Mouse (Mus musculus): Measurements from ENCODE around the gene Olfr402.
"Not testable (repeated sequence)": the region's sequence is repeated elsewhere in the genome, so short reads cannot be mapped to it uniquely, and the experiment has no call there.

Gene Olfr402

GRCm38 (mm10) chr11:74153229-74153628 lies at the start of gene Olfr402:
Gene Olfr402, plus strand, starts transcription at chr11:74153529.
- ATAC-seq (ENCODE audit: insufficient number of reproducible peaks, low FRiP score, low TSS enrichment): no peak

- ATAC-seq (ENCODE audit: insufficient number of reproducible peaks, low FRiP score, low TSS enrichment): no peak
These were observed 48.3 kb upstream of the Olfr402 start for GRCm38 (mm10) chr11:74105066-74105465.

DNA sequence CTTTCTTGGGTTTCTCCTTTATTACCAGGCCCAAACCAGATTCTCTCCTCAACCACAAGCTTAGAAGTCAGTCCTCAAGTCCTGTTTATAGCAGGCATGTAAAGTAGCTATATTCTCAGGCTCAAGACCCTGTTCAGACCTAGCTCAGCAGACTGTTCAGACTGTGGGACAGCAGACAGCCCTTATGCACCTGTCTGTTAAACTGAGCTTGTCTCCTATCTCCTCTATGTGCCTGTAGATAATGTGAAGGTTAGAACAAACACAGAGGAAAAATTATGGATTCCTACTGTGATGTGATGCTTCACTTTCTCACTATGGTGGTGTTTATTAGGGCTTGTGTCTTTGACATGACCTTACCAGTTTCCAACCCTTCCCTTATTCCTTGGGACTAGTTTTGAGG lies 39.9 kb upstream of the Olfr402 start, which contains the start of gene Olfr401:
Gene Olfr401, plus strand, starts transcription at position 301 of the 400 bp plus-strand sequence.
- ATAC-seq (ENCODE audit: insufficient number of reproducible peaks, low FRiP score, low TSS enrichment): no peak

- not testable (repeated sequence) for ATAC-seq (ENCODE audit: insufficient number of reproducible peaks, low FRiP score, low TSS enrichment)
These were observed 13.3 kb upstream of the Olfr402 start for GRCm38 (mm10) chr11:74140001-74140400.

- ATAC-seq (ENCODE audit: insufficient number of reproducible peaks, low FRiP score, low TSS enrichment): no peak
These were observed 7.5 kb upstream of the Olfr402 start for GRCm38 (mm10) chr11:74145866-74146265.

- ATAC-seq (ENCODE audit: insufficient number of reproducible peaks, low FRiP score, low TSS enrichment): no peak
These were observed 15.4 kb downstream of the Olfr402 start for GRCm38 (mm10) chr11:74168771-74169170.

DNA sequence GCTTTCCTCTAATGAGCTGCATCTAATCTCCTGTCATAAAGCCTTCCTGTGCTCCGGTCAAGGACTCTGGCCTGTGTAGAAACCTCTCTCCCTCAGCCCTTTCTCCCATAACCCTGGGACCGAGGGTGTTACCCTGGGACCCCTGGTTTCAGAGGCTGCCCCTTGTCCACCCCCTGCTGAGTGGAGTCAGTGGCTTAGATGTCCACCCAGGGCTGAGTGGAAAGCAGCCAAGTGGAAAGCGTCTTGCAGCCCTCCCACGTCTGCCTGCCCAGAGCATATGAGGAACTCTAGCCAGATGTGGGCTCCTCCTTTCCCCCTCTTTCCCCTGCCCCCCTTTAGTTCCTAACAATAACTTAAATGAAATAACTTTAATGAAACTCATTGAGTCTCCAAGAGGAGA lies 29.8 kb downstream of the Olfr402 start:
- ATAC-seq (ENCODE audit: insufficient number of reproducible peaks, low FRiP score, low TSS enrichment): no peak

- no peak for ATAC-seq (ENCODE audit: insufficient number of reproducible peaks, low FRiP score, low TSS enrichment)
These were observed 30.4 kb downstream of the Olfr402 start for GRCm38 (mm10) chr11:74183745-74184144.

GRCm38 (mm10) chr11:74185949-74186348 lies 32.6 kb downstream of the Olfr402 start, which contains the start of gene Olfr403:
Gene Olfr403, plus strand, starts transcription at chr11:74186249.
- no peak for ATAC-seq (ENCODE audit: insufficient number of reproducible peaks, low FRiP score, low TSS enrichment)
